Mouse (Mus musculus) MEL (cell line): ENCODE results near the gene Ddx6. TPM values are rescaled to one million over a fixed set of nuclear protein-coding genes. Genes with fewer than 3 reads are reported as not detected.

Experiments
- DNase-seq: peaks from one replicate; pipeline ENCODE4 v3.0.0; 2011; ENCODE audit warnings: low read depth, low spot score
- H3K27ac ChIP-seq: 2 replicates; pipeline ENCODE4 v1.5.1; 2012; ENCODE audit warnings: low read depth, mild to moderate bottlenecking, control low read depth, low read length, moderate library complexity; ENCODE audit not compliant: control insufficient read depth
- H3K27me3 ChIP-seq, 2 experiments: fragments of 150-350 bp in 1 of 2; sonication (generic) in 1 of 2; 2 replicates each; pipeline ENCODE4 v1.6.1; 2012; ENCODE audit warnings: low read length in 2 of 2, mild to moderate bottlenecking in 2 of 2, improper control_type of control experiment in 1 of 2, moderate library complexity in 1 of 2; ENCODE audit not compliant: insufficient read depth in 2 of 2, control insufficient read depth in 1 of 2
- H3K36me3 ChIP-seq, 2 experiments: 2 replicates each; pipeline ENCODE4 v1.6.1; 2012 to 2014; ENCODE audit warnings: low read length in 2 of 2, improper control_type of control experiment in 1 of 2, inconsistent platforms in 1 of 2, mild to moderate bottlenecking in 1 of 2; ENCODE audit not compliant: insufficient read depth in 2 of 2, control insufficient read depth in 1 of 2
- H3K4me1 ChIP-seq, 2 experiments: fragments of 150-350 bp in 1 of 2; sonication (generic) in 1 of 2; 2 replicates each; pipeline ENCODE4 v1.6.1; 2012; ENCODE audit warnings: low read length in 2 of 2, improper control_type of control experiment in 1 of 2, mild to moderate bottlenecking in 1 of 2; ENCODE audit not compliant: insufficient read depth in 2 of 2, control insufficient read depth in 1 of 2
- H3K4me3 ChIP-seq, 2 experiments: fragments of 150-350 bp in 1 of 2; sonication (generic) in 1 of 2; 2 replicates each; pipeline ENCODE4 v1.5.1; 2012; ENCODE audit warnings: low read depth in 2 of 2, low read length in 2 of 2, mild to moderate bottlenecking in 2 of 2, moderate library complexity in 2 of 2, control low read depth in 1 of 2, improper control_type of control experiment in 1 of 2; ENCODE audit not compliant: control insufficient read depth in 1 of 2, insufficient read depth in 1 of 2
- H3K79me2 ChIP-seq: 2 replicates; pipeline ENCODE4 v1.6.1; 2012; ENCODE audit warnings: mild to moderate bottlenecking, low read length, moderate library complexity; ENCODE audit not compliant: control insufficient read depth, poor library complexity, insufficient read depth
- H3K9ac ChIP-seq: 2 replicates; pipeline ENCODE4 v1.6.1; 2012; ENCODE audit warnings: low read depth, mild to moderate bottlenecking, control low read depth, low read length, moderate library complexity; ENCODE audit not compliant: control insufficient read depth, poor library complexity, severe bottlenecking
- H3K9me3 ChIP-seq: fragments of 150-350 bp; sonication (generic); replicated peaks from 2 replicates; pipeline ENCODE4 v1.6.1; 2012; ENCODE audit warnings: mild to moderate bottlenecking, low read length, improper control_type of control experiment, moderate library complexity; ENCODE audit not compliant: insufficient read depth
- CHD1 ChIP-seq: IDR thresholded peaks from 2 replicates; pipeline ENCODE4 v1.6.1; 2012; ENCODE audit warnings: low read depth, mild to moderate bottlenecking, inconsistent platforms, low read length, improper control_type of control experiment
- CTCF ChIP-seq, 3 experiments: IDR thresholded peaks in 2 of 3; conservative IDR thresholded peaks in 1 of 3; 2 replicates each; pipeline ENCODE4 v1.5.1; 2011 to 2012; ENCODE audit warnings: low read length in 3 of 3, low read depth in 2 of 3, mild to moderate bottlenecking in 2 of 3, improper control_type of control experiment in 1 of 3, inconsistent platforms in 1 of 3, mixed read lengths in 1 of 3, moderate library complexity in 1 of 3; ENCODE audit not compliant: control insufficient read depth in 1 of 3, insufficient read depth in 1 of 3, poor library complexity in 1 of 3, severe bottlenecking in 1 of 3
- E2F4 ChIP-seq: IDR thresholded peaks from 2 replicates; pipeline ENCODE4 v1.6.1; 2011; ENCODE audit warnings: low read depth, low read length, improper control_type of control experiment, borderline replicate concordance
- EP300 ChIP-seq, 2 experiments: IDR thresholded peaks; 2 replicates each; pipeline ENCODE4 v1.6.1; 2011; ENCODE audit warnings: improper control_type of control experiment in 2 of 2, low read length in 2 of 2, low read depth in 1 of 2, mild to moderate bottlenecking in 1 of 2
- ETS1 ChIP-seq: IDR thresholded peaks from 2 replicates; pipeline ENCODE4 v1.6.1; 2012; ENCODE audit warnings: low read depth, mild to moderate bottlenecking, inconsistent platforms, low read length, improper control_type of control experiment, moderate library complexity
- GATA1 ChIP-seq: IDR thresholded peaks from 2 replicates; pipeline ENCODE4 v1.6.1; 2011; ENCODE audit warnings: low read depth, low read length, improper control_type of control experiment
- HCFC1 ChIP-seq: IDR thresholded peaks from 2 replicates; pipeline ENCODE4 v1.6.1; 2012; ENCODE audit warnings: low read depth, mild to moderate bottlenecking, inconsistent platforms, low read length, improper control_type of control experiment, moderate library complexity
- JUND ChIP-seq: IDR thresholded peaks from 2 replicates; pipeline ENCODE4 v1.6.1; 2011; ENCODE audit warnings: low read depth, mild to moderate bottlenecking, improper control_type of control experiment, low read length
- KAT2A ChIP-seq: conservative IDR thresholded peaks from 2 replicates; pipeline ENCODE4 v1.6.1; 2012; ENCODE audit warnings: low read depth, low read length, improper control_type of control experiment, inconsistent platforms
- MAZ ChIP-seq: IDR thresholded peaks from 2 replicates; pipeline ENCODE4 v1.6.1; 2012; ENCODE audit warnings: low read depth, mild to moderate bottlenecking, inconsistent platforms, low read length, improper control_type of control experiment
- MEF2A ChIP-seq: IDR thresholded peaks from 2 replicates; pipeline ENCODE4 v1.6.1; 2014; ENCODE audit warnings: low read depth, mild to moderate bottlenecking, inconsistent platforms, low read length, improper control_type of control experiment; ENCODE audit not compliant: poor library complexity, insufficient replicate concordance, severe bottlenecking; ENCODE audit errors: extremely low read depth
- MYB ChIP-seq: IDR thresholded peaks from 2 replicates; pipeline ENCODE4 v1.6.1; 2011; ENCODE audit warnings: mild to moderate bottlenecking, low read depth, low read length, improper control_type of control experiment
- MYC ChIP-seq: IDR thresholded peaks from 2 replicates; pipeline ENCODE4 v1.6.1; 2011; ENCODE audit warnings: low read depth, mild to moderate bottlenecking, low read length, improper control_type of control experiment, moderate library complexity
- NRF1 ChIP-seq: IDR thresholded peaks from 2 replicates; pipeline ENCODE4 v1.6.1; 2014; ENCODE audit warnings: low read depth, mild to moderate bottlenecking, inconsistent platforms, low read length, improper control_type of control experiment, moderate library complexity; ENCODE audit not compliant: poor library complexity, insufficient read depth, severe bottlenecking
- POLR2A ChIP-seq, 2 experiments: IDR thresholded peaks; 2 replicates each; pipeline ENCODE4 v1.6.1; 2011 to 2012; ENCODE audit warnings: low read length in 2 of 2, mild to moderate bottlenecking in 2 of 2, control low read depth in 1 of 2, improper control_type of control experiment in 1 of 2, low read depth in 1 of 2, moderate library complexity in 1 of 2; ENCODE audit not compliant: control insufficient read depth in 1 of 2, insufficient read depth in 1 of 2, poor library complexity in 1 of 2
- POLR2AphosphoS2 ChIP-seq: IDR thresholded peaks from 2 replicates; pipeline ENCODE4 v1.6.1; 2011; ENCODE audit warnings: low read length, improper control_type of control experiment
- POLR2AphosphoS5 ChIP-seq: IDR thresholded peaks from 2 replicates; pipeline ENCODE4 v1.6.1; 2012; ENCODE audit warnings: low read depth, borderline replicate concordance, mild to moderate bottlenecking, inconsistent platforms, low read length, moderate library complexity, mixed read lengths
- SMC3 ChIP-seq: IDR thresholded peaks from 2 replicates; pipeline ENCODE4 v1.6.1; 2011; ENCODE audit warnings: low read depth, low read length, improper control_type of control experiment
- TAL1 ChIP-seq: IDR thresholded peaks from 2 replicates; pipeline ENCODE4 v1.6.1; 2012; ENCODE audit warnings: mild to moderate bottlenecking, inconsistent platforms, low read length, moderate library complexity, mixed read lengths
- USF1 ChIP-seq: IDR thresholded peaks from 2 replicates; pipeline ENCODE4 v1.6.1; 2014; ENCODE audit warnings: low read depth, mild to moderate bottlenecking, inconsistent platforms, low read length, improper control_type of control experiment, moderate library complexity
- USF2 ChIP-seq, 2 experiments: IDR thresholded peaks; 2 replicates each; pipeline ENCODE4 v1.6.1; 2011 to 2012; ENCODE audit warnings: improper control_type of control experiment in 2 of 2, low read length in 2 of 2, borderline replicate concordance in 1 of 2, inconsistent platforms in 1 of 2, low read depth in 1 of 2, mild to moderate bottlenecking in 1 of 2; ENCODE audit not compliant: insufficient read depth in 1 of 2
- ZKSCAN1 ChIP-seq: IDR thresholded peaks from 2 replicates; pipeline ENCODE4 v1.6.1; 2012; ENCODE audit warnings: low read depth, mild to moderate bottlenecking, inconsistent platforms, low read length, improper control_type of control experiment, moderate library complexity
- ZMIZ1 ChIP-seq: IDR thresholded peaks from 2 replicates; pipeline ENCODE4 v1.6.1; 2012; ENCODE audit warnings: low read depth, mild to moderate bottlenecking, inconsistent platforms, low read length, improper control_type of control experiment, moderate library complexity
- ZNF384 ChIP-seq: IDR thresholded peaks from 2 replicates; pipeline ENCODE4 v1.6.1; 2012; ENCODE audit warnings: low read depth, mild to moderate bottlenecking, inconsistent platforms, low read length, improper control_type of control experiment
- polyA plus RNA-seq, 2 experiments: library from polyadenylated mRNA; stranded (reverse) in 1 of 2; unstranded in 1 of 2; fragments of >175 nt in 1 of 2; fragments of >200 nt in 1 of 2; gene quantifications; 2 replicates each; pipeline versions ENCODE4 v1.2.1 to v1.2.4; 2012; ENCODE audit warnings: low replicate concordance in 2 of 2, low read depth in 1 of 2; ENCODE audit not compliant: insufficient read length in 2 of 2, insufficient read depth in 1 of 2, missing spikeins in 1 of 2
- total RNA-seq: library from RNA; depleted of rRNA; stranded (reverse); fragments of 300-350 nt; gene quantifications from 2 replicates; pipeline ENCODE4 v1.2.3, GENCODE M21; 2012

Gene Ddx6
- total and polyA plus RNA-seq, 3 experiments = 35.9 to 96.5 (median 41.9) TPM

GRCm38 (mm10) chr9:44598899-44599495 is 5.7 kb upstream of the Ddx6 start:
- Histone ChIP-seq H3K4me1 (peaks cover 4 to 5% of the 10 kb centered on the region in 2 experiments; a peak in 2 of 4 replicates), H3K36me3 (peaks cover 0 to 6% of the 10 kb centered on the region in 2 experiments; a peak in 2 of 4 replicates), H3K9ac (no peak overlapping the region), H3K27me3 (no peaks in the 10 kb centered on the region), H3K27ac (no peak overlapping the region), H3K9me3 (no peaks in the 10 kb centered on the region), H3K79me2 (peaks cover 12% of the 10 kb centered on the region), H3K4me3 (no peak overlapping the region)
- no peak for DNase-seq
- TF ChIP-seq ZKSCAN1 = no peak
- TF ChIP-seq SMC3 = no peak
- TF ChIP-seq CHD1 = no peak
- no peak for TF ChIP-seq JUND
- no peak for TF ChIP-seq POLR2AphosphoS2
- no peak for TF ChIP-seq NRF1
- TF ChIP-seq MAZ = no peak
- TF ChIP-seq ZNF384 = no peak
- TF ChIP-seq GATA1 = no peak
- no peak for TF ChIP-seq TAL1
- no peak for TF ChIP-seq ZMIZ1
- TF ChIP-seq USF1 = no peak
- TF ChIP-seq E2F4 = no peak
- TF ChIP-seq POLR2AphosphoS5 = no peak

GRCm38 (mm10) chr9:44599616-44600015 is 5.1 kb upstream of the Ddx6 start:
- Histone ChIP-seq H3K27ac (no peak overlapping the region), H3K4me1 (peaks cover 4 to 5% of the 10 kb centered on the region in 2 experiments; a peak in 2 of 4 replicates), H3K27me3 (no peaks in the 10 kb centered on the region), H3K9me3 (no peaks in the 10 kb centered on the region), H3K9ac (no peak overlapping the region), H3K36me3 (peaks cover 0 to 6% of the 10 kb centered on the region in 2 experiments; a peak in 2 of 4 replicates), H3K79me2 (peaks cover 18% of the 10 kb centered on the region)
- DNase-seq = no peak
- TF ChIP-seq HCFC1 (no peak), ZMIZ1 (no peak), EP300 (IDR thresholded peaks at IDR 0.05; ENCODE audit: low read depth in 1 of 2, low read length in 2 of 2) (no peak), ZNF384 (no peak), MEF2A (no peak), MYC (no peak), POLR2A (IDR thresholded peaks at IDR 0.05; ENCODE audit: control insufficient read depth in 1 of 2, insufficient read depth in 1 of 2, low read depth in 1 of 2, low read length in 2 of 2, poor library complexity in 1 of 2) (no peak), KAT2A (no peak), ETS1 (no peak), POLR2AphosphoS2 (no peak), JUND (no peak), USF2 (IDR thresholded peaks at IDR 0.05; ENCODE audit: borderline replicate concordance in 1 of 2, insufficient read depth in 1 of 2, low read depth in 1 of 2, low read length in 2 of 2) (no peak), CTCF (IDR thresholded peaks at IDR 0.05 in 2 of 3, conservative IDR thresholded peaks at IDR 0.05 in 1 of 3; ENCODE audit: control insufficient read depth in 1 of 3, insufficient read depth in 1 of 3, low read depth in 2 of 3, low read length in 3 of 3, poor library complexity in 1 of 3, severe bottlenecking in 1 of 3) (no peak), USF1 (no peak), MYB (no peak), E2F4 (no peak)
- TF ChIP-seq, all 39 proteins: peak for 0
- H3K4me3 ChIP-seq = no peak overlapping the region
